Mouse (Mus musculus): ENCODE measurements around the gene Tdpoz1.
"Not testable (repeated sequence)": the region's sequence is repeated elsewhere in the genome, so short reads cannot be mapped to it uniquely, and the experiment has no call there.

GRCm38 (mm10) chr3:93692970-93693369, 16.9 kb upstream of the Tdpoz1 start, which contains the start of gene Gm37596:
- not testable (repeated sequence) for TF ChIP-seq POLR2A (IDR thresholded peaks at IDR 0.05; ENCODE audit: borderline replicate concordance, insufficient read depth, low read length); CTCF (IDR thresholded peaks at IDR 0.05; ENCODE audit: borderline replicate concordance, insufficient read depth, low read depth, low read length)

Data from cerebellum, adult 2 months (tissue).